Mouse (Mus musculus) common myeloid progenitor, adult 5-6 weeks (primary cell): ENCODE results near the gene Asna1. TPM values are rescaled to one million over a fixed set of nuclear protein-coding genes. Genes with fewer than 3 reads are reported as not detected.

Source experiments
- ATAC-seq: replicated peaks from 2 replicates; pipeline ENCODE4 v1.8.0; 2016; ENCODE audit warnings: low read depth, mild to moderate bottlenecking, moderate TSS enrichment, inconsistent platforms; ENCODE audit not compliant: poor library complexity, severe bottlenecking
- total RNA-seq: library from RNA; stranded (forward); fragments of 200-1000, 187-1606 nt; gene quantifications from 2 replicates; pipeline ENCODE4 v1.2.3, GENCODE M21; 2017

The Asna1 gene
- total RNA-seq, 1 experiment from 2014 or later, result 52.3 TPM

- no peak for ATAC-seq
Measured at GRCm38 (mm10) chr8:84995680-84996079, 29.4 kb downstream of the Asna1 start.

GRCm38 (mm10) chr8:84994375-84994774, 30.7 kb downstream of the Asna1 start:
- ATAC-seq, result no peak

- ATAC-seq, result peak; percentile 24
Measured at GRCm38 (mm10) chr8:84990836-84991235, 34.2 kb downstream of the Asna1 start.

GRCm38 (mm10) chr8:84990349-84990748, 34.7 kb downstream of the Asna1 start, which contains the start of gene Hook2:
Hook2 (plus strand) TSS chr8:84990603.
- ATAC-seq, result peak; percentile 79

GRCm38 (mm10) chr8:84989810-84990209, 35.3 kb downstream of the Asna1 start:
- ATAC-seq, result peak; percentile 48

- no peak for ATAC-seq
Measured at GRCm38 (mm10) chr8:84989311-84989731, 35.8 kb downstream of the Asna1 start.

GRCm38 (mm10) chr8:84987903-84988302, 37.2 kb downstream of the Asna1 start:
- ATAC-seq, result no peak

- no peak for ATAC-seq
Measured at GRCm38 (mm10) chr8:84987388-84987787, 37.7 kb downstream of the Asna1 start.

GRCm38 (mm10) chr8:84986379-84986945, 38.6 kb downstream of the Asna1 start:
- ATAC-seq, result peak; percentile 0; the same call in 1 of the 2 replicates

GRCm38 (mm10) chr8:84985684-84986378, 39.2 kb downstream of the Asna1 start:
- ATAC-seq, result peak; percentile 44

GRCm38 (mm10) chr8:84985049-84985683, 39.9 kb downstream of the Asna1 start:
- ATAC-seq, result 0 out of 2 replicates have a peak, but pooled peaks have one; percentile 4

GRCm38 (mm10) chr8:84984294-84985048, 40.6 kb downstream of the Asna1 start:
- no peak for ATAC-seq

- ATAC-seq, result no peak
Measured at GRCm38 (mm10) chr8:84982499-84983011, 42.5 kb downstream of the Asna1 start.

- ATAC-seq, result no peak
Measured at GRCm38 (mm10) chr8:84981644-84982498, 43.2 kb downstream of the Asna1 start.

- ATAC-seq, result no peak
Measured at GRCm38 (mm10) chr8:84980622-84981358, 44.3 kb downstream of the Asna1 start.

GRCm38 (mm10) chr8:84979599-84980421, 45.3 kb downstream of the Asna1 start:
- peak; percentile 37 for ATAC-seq

GRCm38 (mm10) chr8:84978248-84978940, 46.7 kb downstream of the Asna1 start, which contains the start of gene Junb:
Junb (minus strand) TSS chr8:84978718.
- ATAC-seq, result peak; percentile 33
